Mouse (Mus musculus): ENCODE data around the gene Cd274. TPM values are rescaled to one million over a fixed set of nuclear protein-coding genes. Genes with fewer than 3 reads are reported as not detected.
"Not testable (repeated sequence)": the region's sequence is repeated elsewhere in the genome, so short reads cannot be mapped to it uniquely, and the experiment has no call there.

The Cd274 gene
- polyA plus RNA-seq, 2 experiments = 0.10 to 0.47 TPM

DNA sequence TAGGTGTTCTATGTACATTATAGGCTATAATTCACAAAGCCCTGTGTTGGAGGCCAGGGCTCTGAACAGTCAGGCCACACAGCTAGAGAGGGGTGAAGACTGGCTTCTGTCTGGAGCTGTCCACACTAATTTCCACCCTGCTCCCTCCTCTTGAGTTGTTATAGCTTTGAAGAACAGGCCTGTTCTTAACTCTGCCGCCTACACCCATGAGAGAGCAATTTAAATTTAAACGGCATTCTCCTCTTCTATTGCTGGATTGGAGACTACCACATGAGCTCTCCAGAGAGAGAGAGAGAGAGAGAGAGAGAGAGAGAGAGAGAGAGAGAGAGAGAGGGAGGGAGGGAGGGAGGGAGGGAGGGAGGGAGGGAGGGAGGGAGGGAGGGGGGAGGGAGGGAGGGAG lies 38.1 kb downstream of the Cd274 start:
- TF ChIP-seq POLR2A (IDR thresholded peaks at IDR 0.05; ENCODE audit: borderline replicate concordance, extremely low read depth, insufficient read depth, insufficient read length) = no peak
- Histone ChIP-seq H3K36me3 (ENCODE audit: control insufficient read depth, insufficient read depth, low read length) (no peaks in the 10 kb centered on the region), H3K4me2 (replicated peaks; ENCODE audit: low read depth, low read length, severe bottlenecking) (no peak overlapping the region), H3K9ac (ENCODE audit: low read depth, low read length, severe bottlenecking) (no peak overlapping the region), H3K27me3 (ENCODE audit: control insufficient read depth, insufficient read depth, low read length) (no peaks in the 10 kb centered on the region), H3K9me3 (ENCODE audit: control insufficient read depth, low read length) (no peaks in the 10 kb centered on the region), H3K27ac (replicated peaks; ENCODE audit: low read depth, low read length) (no peak overlapping the region), H3K4me1 (ENCODE audit: control insufficient read depth, insufficient read depth, low read length) (peaks cover 14% of the 10 kb centered on the region), H3K4me3 (replicated peaks; ENCODE audit: low read length) (no peak overlapping the region)
- ATAC-seq (ENCODE audit: low FRiP score, low read depth) = no peak
- 18% methylated on average over 2 of the region's 2 CpGs for WGBS
- DNase-seq (ENCODE audit: low spot score) = no peak

DNA sequence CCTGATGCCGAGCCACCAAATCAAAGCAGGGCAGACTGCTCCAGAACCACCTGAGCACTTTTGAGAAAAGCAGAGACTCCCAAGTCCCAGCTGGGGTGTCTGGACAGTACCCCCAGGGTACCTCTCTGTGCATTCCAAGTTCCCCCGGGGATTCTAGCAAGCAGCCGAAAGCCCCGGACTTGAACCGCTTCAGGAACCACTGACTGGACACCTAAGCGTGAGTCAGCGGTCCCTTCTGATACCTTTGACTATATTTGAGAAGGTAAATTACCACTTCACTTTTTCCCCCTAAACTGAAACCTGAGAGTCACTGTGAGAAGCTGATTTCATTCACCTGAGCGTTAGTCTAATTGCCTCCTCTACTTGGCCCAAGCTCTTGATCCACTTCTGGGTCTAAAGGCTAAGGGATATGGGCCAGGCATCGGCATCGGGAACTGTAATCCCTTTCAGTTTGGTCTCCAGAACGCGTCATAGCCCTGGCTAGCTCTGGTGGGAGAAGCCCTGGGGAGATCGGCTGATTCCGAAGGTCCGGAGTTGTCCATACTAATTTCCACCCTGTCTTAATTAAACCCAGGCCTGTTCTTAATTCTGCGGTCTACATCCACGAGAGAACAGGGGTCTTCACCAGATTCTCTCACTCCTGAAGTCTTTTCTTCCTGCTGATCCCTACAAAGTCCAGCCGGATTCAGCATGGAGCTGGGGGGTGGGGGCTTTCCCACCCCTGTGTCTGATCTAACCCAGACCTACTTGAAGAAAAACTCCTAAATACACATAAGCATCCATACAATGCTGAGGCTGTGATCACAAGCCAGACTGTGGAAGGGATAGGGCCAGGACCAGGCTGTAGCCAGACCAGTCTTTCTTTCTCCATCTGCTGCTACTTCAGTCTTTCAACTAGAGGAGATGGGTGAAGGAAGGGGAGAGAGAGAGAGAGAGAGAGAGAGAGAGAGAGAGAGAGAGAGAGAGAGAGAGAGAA lies 39.1 kb downstream of the Cd274 start:
- Histone ChIP-seq H3K9me3 (ENCODE audit: control insufficient read depth, low read length) (no peaks in the 10 kb centered on the region), H3K9ac (ENCODE audit: low read depth, low read length, severe bottlenecking) (peak overlapping the region; percentile 21; the same call in 1 of the 2 replicates), H3K4me1 (ENCODE audit: control insufficient read depth, insufficient read depth, low read length) (peaks cover 14% of the 10 kb centered on the region), H3K36me3 (ENCODE audit: control insufficient read depth, insufficient read depth, low read length) (no peaks in the 10 kb centered on the region), H3K27ac (replicated peaks; ENCODE audit: low read depth, low read length) (no peak overlapping the region), H3K27me3 (ENCODE audit: control insufficient read depth, insufficient read depth, low read length) (no peaks in the 10 kb centered on the region), H3K4me3 (replicated peaks; ENCODE audit: low read length) (no peak overlapping the region), H3K4me2 (replicated peaks; ENCODE audit: low read depth, low read length, severe bottlenecking) (no peak overlapping the region)
- DNase-seq (ENCODE audit: low spot score) = no peak
- WGBS = 50% methylated on average over 18 of the region's 18 CpGs
- 0 out of 2 replicates have a peak, but pooled peaks have one; percentile 26 for ATAC-seq (ENCODE audit: low FRiP score, low read depth)
- no peak for TF ChIP-seq POLR2A (IDR thresholded peaks at IDR 0.05; ENCODE audit: borderline replicate concordance, extremely low read depth, insufficient read depth, insufficient read length)

DNA sequence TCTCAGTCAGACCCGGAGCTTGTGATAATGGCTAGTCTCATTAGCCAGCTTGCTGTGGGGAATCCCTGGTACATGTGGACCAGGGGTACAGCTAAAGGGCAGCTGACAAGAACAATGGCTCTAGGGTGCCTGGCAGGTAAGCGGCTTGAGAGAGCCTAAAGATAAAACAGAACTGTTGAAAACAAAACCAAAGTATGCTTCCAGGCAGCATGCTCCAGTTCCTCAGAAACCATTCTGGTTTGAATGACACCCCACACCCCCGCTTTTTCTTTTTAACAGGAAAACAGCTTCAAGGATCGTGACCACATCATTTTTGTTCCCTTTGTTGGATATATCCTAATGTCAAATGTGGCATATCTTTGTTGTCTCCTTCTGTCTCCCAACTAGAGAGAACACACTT lies 43.4 kb downstream of the Cd274 start, which contains the start of gene Pdcd1lg2:
TSS of gene Pdcd1lg2 (plus strand) at position 301 of the 400 bp plus-strand sequence.
- H3K4me2 ChIP-seq (replicated peaks; ENCODE audit: low read depth, low read length, severe bottlenecking) = no peak within 1 kb of the TSS
- H3K27ac ChIP-seq (replicated peaks; ENCODE audit: low read depth, low read length) = no peak within 1 kb of the TSS

DNA sequence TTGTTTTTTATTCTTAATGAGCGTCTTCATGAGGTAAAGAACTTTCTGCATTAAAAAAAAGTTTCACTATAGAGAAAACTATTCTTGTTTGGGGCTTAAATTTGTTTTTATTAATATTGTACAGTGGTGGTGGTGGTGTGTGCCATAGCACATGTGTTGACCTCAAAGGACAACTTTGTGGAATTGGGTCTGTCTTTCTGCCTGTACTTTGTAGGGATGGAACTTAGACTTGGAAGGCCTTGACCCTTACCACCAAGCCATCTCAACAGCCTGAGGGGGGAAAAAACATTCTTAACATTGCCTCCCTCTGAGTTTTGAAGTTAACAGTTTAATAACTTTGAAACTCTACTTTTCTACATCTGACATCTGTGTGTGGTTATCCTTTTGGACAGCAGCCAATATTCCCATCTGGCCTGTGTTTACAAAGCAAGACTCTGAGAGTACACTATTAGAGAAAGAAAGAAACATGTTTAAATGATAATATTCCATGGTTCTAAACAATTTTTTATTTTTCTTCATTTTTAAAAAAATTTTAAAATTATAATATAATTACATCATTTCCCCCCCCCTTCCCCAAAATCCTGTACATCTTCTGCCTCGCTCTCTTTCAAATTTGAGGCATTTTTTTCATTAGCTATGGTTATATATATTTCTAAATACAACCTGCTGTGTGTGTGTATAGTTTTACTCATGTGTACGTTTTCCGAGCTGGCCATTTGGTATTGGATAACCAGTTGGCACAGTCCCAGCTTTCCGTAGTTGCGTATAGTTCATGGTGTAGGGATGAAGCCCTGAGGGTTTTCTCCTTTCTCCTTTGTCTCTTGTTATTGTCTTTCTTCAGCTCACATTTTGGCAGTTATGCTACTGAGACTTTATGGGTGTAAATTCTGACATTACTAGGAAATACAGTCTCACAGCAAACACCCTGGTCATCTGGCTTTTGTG lies 45.5 kb downstream of the Cd274 start:
- no peak overlapping the region for H3K4me2 ChIP-seq (replicated peaks; ENCODE audit: low read depth, low read length, severe bottlenecking)

More for the DNA sequence above, 43.4 kb downstream of the Cd274 start, which contains the start of gene Pdcd1lg2:
- no peaks in the 10 kb centered on the region for H3K9me3 ChIP-seq (ENCODE audit: control insufficient read depth, low read length)
- no peak for TF ChIP-seq POLR2A (IDR thresholded peaks at IDR 0.05; ENCODE audit: borderline replicate concordance, extremely low read depth, insufficient read depth, insufficient read length)
- H3K4me1 ChIP-seq (ENCODE audit: control insufficient read depth, insufficient read depth, low read length) = peaks cover 20% of the 10 kb centered on the region
- no peak within 1 kb of the TSS for H3K9ac ChIP-seq (ENCODE audit: low read depth, low read length, severe bottlenecking)
- no peak within 1 kb of the TSS for H3K4me3 ChIP-seq (replicated peaks; ENCODE audit: low read length)
- 87% methylated on average over 4 of the region's 4 CpGs for WGBS
- no peaks in the 10 kb centered on the region for H3K36me3 ChIP-seq (ENCODE audit: control insufficient read depth, insufficient read depth, low read length)
- H3K27me3 ChIP-seq (ENCODE audit: control insufficient read depth, insufficient read depth, low read length) = no peaks in the 10 kb centered on the region
- ATAC-seq (ENCODE audit: low FRiP score, low read depth) (no peak), DNase-seq (ENCODE audit: low spot score) (no peak)

DNA sequence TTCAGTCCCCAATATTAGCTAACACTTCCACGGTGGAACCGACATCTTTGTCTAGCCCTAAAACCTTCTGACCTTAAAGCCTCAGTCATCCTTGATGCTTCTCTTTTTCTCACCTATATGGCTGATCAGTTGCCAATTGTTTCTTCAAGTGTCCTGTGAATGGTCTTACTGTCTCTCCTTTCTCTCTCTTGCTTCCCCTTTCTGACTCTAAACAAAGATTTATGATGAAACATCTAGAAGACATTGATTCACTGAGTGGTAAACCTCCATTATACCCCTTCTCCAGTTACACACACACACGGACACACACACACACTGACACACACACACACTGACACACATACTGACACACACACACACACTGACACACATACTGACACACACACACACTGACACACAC lies 47.3 kb downstream of the Cd274 start:
- no peak overlapping the region for H3K27ac ChIP-seq (replicated peaks; ENCODE audit: low read depth, low read length)
- no peaks in the 10 kb centered on the region for H3K36me3 ChIP-seq (ENCODE audit: control insufficient read depth, insufficient read depth, low read length)
- H3K4me1 ChIP-seq (ENCODE audit: control insufficient read depth, insufficient read depth, low read length) = 0 out of 2 replicates have a peak, but pooled peaks cover 8% of the 10 kb centered on the region
- no peak overlapping the region for H3K4me2 ChIP-seq (replicated peaks; ENCODE audit: low read depth, low read length, severe bottlenecking)
- DNase-seq (ENCODE audit: low spot score) = no peak
- no peaks in the 10 kb centered on the region for H3K9me3 ChIP-seq (ENCODE audit: control insufficient read depth, low read length)
- ATAC-seq (ENCODE audit: low FRiP score, low read depth) = no peak
- WGBS = 86% methylated on average over 3 of the region's 3 CpGs
- no peaks in the 10 kb centered on the region for H3K27me3 ChIP-seq (ENCODE audit: control insufficient read depth, insufficient read depth, low read length)
- H3K4me3 ChIP-seq (replicated peaks; ENCODE audit: low read length) = no peak overlapping the region
- no peak for TF ChIP-seq POLR2A (IDR thresholded peaks at IDR 0.05; ENCODE audit: borderline replicate concordance, extremely low read depth, insufficient read depth, insufficient read length)
- H3K9ac ChIP-seq (ENCODE audit: low read depth, low read length, severe bottlenecking) = no peak overlapping the region

More for the DNA sequence above, 45.5 kb downstream of the Cd274 start:
- WGBS = 26% methylated on average over 6 of the region's 6 CpGs
- no peaks in the 10 kb centered on the region for H3K36me3 ChIP-seq (ENCODE audit: control insufficient read depth, insufficient read depth, low read length)
- no peak overlapping the region for H3K4me3 ChIP-seq (replicated peaks; ENCODE audit: low read length)
- H3K27me3 ChIP-seq (ENCODE audit: control insufficient read depth, insufficient read depth, low read length) = no peaks in the 10 kb centered on the region
- no peaks in the 10 kb centered on the region for H3K9me3 ChIP-seq (ENCODE audit: control insufficient read depth, low read length)
- no peak overlapping the region for H3K9ac ChIP-seq (ENCODE audit: low read depth, low read length, severe bottlenecking)
- peak overlapping the region; percentile 69 for H3K27ac ChIP-seq (replicated peaks; ENCODE audit: low read depth, low read length)
- ATAC-seq (ENCODE audit: low FRiP score, low read depth) (peak; percentile 89), DNase-seq (ENCODE audit: low spot score) (peak; percentile 92)
- H3K4me1 ChIP-seq (ENCODE audit: control insufficient read depth, insufficient read depth, low read length) = peaks cover 12% of the 10 kb centered on the region; the same call in 1 of the 2 replicates
- TF ChIP-seq POLR2A (IDR thresholded peaks at IDR 0.05; ENCODE audit: borderline replicate concordance, extremely low read depth, insufficient read depth, insufficient read length) = no peak

DNA sequence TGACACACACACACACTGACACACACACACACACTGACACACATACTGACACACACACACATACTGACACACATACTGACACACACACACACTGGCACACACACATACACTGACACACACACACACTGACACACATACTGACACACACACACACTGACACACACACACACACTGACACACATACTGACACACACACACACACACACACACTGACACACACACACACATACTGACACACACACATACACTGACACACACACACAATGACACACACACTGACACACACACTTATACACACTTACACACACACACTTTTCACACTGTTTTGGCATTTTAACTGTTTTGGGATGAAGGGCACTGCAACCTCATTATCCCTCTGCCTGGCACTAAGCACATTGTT lies 47.7 kb downstream of the Cd274 start:
- H3K27me3 ChIP-seq (ENCODE audit: control insufficient read depth, insufficient read depth, low read length); H3K9ac ChIP-seq (ENCODE audit: low read depth, low read length, severe bottlenecking); ATAC-seq (ENCODE audit: low FRiP score, low read depth); H3K4me1 ChIP-seq (ENCODE audit: control insufficient read depth, insufficient read depth, low read length); DNase-seq (ENCODE audit: low spot score); H3K27ac ChIP-seq (replicated peaks; ENCODE audit: low read depth, low read length); H3K4me3 ChIP-seq (replicated peaks; ENCODE audit: low read length); H3K9me3 ChIP-seq (ENCODE audit: control insufficient read depth, low read length); H3K36me3 ChIP-seq (ENCODE audit: control insufficient read depth, insufficient read depth, low read length); H3K4me2 ChIP-seq (replicated peaks; ENCODE audit: low read depth, low read length, severe bottlenecking): not testable (repeated sequence)

Measured in limb, embryonic 14.5 days (tissue).